Mouse (Mus musculus): ENCODE data around the gene Cir1.

Gene Cir1

DNA sequence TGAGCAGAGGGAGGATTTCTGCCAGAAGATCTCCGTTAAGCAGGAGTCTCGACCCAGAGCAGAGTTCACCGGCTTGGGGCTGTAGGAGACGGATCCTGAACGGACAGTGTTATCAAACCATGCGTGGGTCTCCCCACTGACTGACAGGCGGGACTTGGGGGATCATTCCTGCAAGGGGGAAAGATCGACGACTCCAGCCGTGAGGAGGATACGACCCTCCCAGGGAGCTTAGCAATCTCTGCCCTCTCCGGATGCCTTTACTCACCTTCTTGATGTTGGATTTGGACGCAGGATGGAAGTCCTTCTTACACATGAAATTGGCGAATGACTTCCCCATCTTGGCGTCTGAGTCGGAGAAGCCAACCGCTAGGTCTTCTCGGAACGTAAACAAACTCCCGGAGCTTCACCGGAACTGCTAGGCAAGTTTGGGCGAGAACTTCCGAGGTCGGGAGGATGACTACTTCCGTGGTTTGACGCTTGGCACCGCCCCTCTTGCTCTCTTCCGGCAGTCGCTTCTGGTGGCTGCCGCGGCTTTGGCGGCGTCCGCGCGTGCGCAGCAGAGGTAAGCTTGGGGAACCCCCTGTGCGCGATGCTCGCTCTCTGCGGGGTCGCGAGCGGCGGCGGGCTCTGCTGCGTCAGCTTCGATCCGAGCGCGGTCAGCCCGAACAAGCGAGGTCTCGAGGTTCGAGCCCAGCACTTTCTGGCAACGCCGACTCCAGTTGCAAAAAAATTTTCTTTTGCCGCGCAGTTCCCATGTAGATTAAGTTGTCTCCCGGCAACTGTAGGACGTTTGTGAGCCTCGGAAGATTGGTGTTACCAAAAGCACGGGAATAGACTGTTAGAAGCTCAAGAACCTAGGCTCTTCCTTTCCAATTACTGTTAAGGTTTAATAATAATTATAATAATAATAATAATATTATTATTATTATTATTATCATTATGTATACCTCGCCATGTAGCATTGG is at the start of gene Cir1, which contains the start of gene Scrn3:
Gene Cir1, minus strand, starts transcription at position 550 of the 965 bp plus-strand sequence.
Gene Scrn3, plus strand, starts transcription at position 450 of the 965 bp plus-strand sequence.
- DNase-seq (ENCODE audit: low spot score in 2 of 2): peak; percentile 86 to 90

DNA sequence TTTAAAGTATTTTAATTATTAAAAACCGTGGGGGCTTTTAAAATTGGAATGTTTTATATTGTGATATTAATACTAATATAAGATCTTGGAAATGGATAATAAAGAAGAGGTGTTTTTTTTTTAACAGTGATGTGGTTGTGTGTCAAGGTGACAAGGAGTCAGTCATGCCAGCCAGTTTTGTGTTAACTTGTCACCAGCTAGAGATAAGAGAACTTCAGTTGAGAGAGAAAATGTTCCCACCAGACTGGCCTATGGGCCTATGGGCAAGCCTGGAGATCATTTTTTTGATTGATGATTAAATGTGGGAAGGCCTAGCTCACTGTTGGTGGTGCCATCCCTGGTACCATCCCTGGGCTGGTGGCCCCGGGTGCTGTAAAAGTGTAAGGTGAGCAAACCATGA is 48.0 kb upstream of the Cir1 start:
- no peak for DNase-seq (ENCODE audit: low spot score in 2 of 2)

DNA sequence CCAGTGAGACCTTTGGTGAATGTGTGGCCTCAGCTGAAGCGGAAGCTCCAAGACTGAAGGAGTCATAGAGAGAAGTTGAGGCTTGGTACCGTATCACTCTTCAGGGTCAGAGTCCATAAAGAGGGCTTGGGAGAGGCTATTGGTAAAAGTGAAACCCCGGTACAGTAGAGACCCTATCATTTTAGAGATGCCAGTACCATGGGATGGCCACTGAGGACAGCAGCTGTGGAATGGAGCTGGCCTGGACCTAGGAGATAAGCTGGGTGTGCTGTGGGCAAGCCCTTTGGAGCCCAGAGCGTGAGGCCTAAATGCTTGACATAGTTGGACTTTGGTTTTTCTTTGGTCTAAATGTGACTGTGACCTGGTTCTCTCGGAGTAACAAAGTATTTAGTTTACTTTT is 47.4 kb upstream of the Cir1 start:
- DNase-seq (ENCODE audit: low spot score in 2 of 2): peak; percentile 19 to 42

DNA sequence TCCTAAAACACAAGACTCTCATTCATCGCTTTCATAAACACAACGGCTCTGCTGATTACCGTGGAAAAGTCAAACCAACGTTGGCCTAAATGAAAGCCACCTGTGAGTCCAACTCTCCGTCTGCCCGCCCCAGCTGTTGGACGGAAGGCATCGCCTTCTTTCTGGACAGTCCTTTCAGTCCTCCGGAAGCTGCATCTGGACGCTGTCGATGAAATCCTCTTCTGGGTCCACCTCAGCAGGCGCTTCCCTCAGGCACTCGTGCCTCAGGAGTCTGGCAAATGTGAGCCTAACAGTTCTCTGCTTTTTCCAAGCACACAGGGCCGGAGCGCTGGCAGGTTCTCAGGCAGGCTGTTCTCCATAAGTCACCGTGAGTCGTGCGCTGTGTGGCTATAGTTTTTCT is 44.5 kb upstream of the Cir1 start:
- no peak for DNase-seq (ENCODE audit: low spot score in 2 of 2)

DNA sequence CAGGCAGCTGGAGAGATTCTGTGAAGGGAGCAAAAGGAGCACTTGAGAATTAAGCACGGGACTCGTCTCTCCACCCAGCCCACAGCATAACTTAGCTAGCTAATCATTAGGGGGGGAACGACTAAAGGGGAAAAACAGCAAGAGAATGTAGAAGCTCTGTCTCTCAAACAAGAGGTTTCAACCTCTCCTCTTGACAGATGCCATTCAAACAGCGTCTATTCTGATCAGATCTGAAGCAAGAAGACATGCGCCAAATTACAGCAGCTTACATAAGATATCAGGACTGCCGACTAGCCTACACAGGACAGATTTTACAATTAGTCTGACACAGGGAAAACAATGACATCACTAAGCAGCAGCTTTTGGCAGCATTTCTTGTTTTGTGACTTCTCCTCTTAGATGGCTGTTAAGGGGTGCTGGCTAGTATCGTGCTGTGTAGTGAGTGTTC is 39.5 kb upstream of the Cir1 start:
- no peak for DNase-seq (ENCODE audit: low spot score in 2 of 2)

DNA sequence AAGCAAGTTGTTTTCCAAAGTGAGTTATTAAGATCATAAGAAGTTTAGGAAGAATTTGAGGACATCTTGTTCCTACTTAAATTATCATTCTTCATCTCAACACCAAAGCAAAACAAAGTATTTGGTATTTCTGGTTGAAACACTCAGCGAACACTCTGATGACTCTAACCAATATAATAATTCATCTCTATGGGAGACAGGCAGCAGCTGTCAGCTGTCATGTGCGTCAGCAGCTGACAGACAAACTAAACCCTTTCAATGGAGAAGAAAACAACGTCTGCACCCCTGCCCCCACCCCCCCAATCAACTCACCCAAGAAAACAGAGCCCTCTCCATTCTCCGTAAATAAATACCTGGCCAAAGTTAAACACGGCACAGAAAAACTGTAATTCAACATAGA is 39.0 kb upstream of the Cir1 start:
- DNase-seq (ENCODE audit: low spot score in 2 of 2): no peak

DNA sequence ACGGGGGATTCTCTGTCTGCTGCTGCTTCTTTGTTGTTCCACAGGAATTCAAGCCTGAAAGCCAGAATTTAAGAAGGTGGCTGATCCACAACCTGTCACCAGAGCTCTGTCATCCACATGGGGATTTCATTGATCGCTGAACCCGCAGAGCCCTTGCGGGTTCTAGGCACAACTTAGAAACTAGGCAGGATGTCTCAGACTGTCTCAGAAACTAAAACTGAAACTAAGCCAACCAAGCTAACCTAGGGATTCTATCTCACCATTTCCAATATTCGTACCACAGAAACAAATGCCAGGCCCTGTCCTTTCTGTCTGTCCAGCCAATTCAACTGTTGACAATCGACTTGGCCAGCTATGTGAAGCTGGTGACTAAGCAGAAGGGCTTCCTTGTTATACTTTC is 35.7 kb upstream of the Cir1 start:
- DNase-seq (ENCODE audit: low spot score in 2 of 2): no peak

DNA sequence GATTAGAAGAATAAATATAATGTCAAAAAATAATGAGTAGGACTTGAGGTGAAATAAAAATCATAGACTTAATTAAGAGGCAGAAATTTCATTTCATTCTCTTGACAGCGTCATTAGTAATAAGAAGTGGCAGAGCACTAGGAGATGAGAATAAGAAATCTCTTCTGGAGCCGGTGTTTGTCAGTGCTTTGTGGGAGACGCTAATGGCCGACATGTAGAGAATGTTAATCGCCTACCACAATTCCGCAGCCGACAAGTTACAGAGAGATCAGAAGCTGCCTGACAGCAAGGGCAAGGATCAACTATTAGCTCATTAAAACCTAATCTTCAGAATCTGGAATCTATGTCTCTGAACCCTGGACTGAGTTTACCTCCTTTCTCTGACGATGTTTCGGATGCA is 35.3 kb upstream of the Cir1 start:
- DNase-seq (ENCODE audit: low spot score in 2 of 2): no peak

DNA sequence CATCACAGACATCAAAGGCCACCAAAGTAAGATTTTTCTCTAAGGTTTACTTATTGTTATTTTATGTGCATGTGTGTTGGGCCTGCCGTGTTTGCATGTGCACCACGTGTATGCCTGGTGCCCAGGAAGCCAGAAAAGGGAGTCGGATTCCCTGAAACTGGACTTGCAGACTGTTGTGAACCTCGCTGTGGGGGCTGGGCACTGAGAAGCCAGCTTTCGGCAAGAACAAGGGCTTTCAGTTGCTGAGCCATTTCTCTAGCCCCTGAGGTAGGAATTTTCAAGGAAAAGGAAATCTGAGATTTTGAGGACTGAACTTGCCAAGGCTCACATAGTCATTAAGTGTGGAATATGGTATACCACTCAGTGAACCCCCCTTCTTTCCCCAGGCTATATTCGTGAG is 34.6 kb upstream of the Cir1 start:
- no peak for DNase-seq (ENCODE audit: low spot score in 2 of 2)

DNA sequence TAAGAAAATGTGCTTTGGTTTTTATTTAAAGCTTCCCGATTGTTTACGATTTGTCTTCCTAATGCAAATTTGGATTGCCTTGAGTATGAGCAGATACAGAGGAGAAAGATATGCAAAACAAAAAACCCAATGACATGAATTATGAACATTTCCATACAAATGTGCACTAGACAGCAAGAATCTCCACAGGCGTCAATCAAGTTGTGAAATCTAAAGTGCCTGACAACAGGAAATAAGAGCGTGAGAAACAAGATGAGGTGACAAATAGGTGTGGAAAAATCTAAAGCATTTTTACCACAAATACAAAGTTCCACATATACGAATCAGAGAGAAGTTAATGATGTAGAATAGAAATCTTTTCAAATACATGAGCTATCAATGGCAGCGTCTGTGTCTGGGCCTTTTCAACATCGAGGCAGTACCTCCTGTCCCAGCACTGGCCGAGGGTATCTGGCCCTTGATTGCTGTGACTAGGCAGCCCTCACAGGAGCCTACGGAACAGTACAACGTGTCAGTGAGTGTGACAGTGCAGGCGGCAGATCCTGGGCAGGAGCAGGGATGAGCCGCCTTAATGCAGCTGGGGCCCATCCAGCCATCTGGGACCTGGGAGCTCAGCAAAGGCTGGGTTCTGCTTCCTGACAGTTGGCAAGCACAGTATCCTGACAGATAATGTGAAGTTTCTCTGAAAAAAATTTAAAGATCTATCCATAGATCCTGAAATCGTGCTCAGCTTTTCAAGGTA is 34.0 kb upstream of the Cir1 start:
- no peak for DNase-seq (ENCODE audit: low spot score in 2 of 2)

DNA sequence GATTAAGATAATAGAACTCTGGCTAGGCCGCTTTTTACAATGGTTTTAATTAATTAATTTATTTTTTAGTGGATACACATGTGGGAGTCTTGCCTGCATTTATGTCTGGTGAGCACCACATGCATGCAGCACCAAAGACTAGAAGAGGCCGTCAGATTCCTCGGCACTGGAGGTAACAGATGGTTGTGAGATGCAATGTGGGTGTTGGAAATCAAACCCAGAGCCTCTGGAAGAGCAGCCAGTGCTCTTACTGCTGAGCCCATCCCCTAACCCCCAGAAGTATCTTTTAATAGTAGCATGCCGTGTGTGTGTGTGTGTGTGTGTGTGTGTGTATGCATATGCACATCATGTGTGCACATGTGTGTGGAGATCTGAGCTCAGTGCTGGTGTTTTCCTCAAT is 32.7 kb upstream of the Cir1 start:
- no peak for DNase-seq (ENCODE audit: low spot score in 2 of 2)

DNA sequence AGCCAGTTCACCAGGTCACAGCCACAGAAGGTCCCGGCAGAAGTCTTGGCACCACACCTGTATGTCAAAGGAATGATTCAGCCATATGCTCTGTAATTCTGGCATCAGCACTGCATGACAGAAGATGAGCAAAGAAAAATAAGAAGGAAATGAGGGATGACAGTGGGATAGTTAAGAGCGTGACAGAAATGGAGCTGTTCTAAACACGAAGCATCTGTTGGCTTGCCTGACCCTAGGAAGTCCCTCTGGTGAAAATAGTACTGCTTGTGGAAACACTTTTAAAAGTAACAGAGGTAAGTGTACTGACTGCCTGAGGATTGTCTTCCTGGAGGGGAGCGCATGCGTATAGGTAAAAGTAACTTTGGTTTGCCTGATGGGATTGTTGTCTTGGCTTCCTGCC is 31.2 kb upstream of the Cir1 start:
- DNase-seq (ENCODE audit: low spot score in 2 of 2): no peak

DNA sequence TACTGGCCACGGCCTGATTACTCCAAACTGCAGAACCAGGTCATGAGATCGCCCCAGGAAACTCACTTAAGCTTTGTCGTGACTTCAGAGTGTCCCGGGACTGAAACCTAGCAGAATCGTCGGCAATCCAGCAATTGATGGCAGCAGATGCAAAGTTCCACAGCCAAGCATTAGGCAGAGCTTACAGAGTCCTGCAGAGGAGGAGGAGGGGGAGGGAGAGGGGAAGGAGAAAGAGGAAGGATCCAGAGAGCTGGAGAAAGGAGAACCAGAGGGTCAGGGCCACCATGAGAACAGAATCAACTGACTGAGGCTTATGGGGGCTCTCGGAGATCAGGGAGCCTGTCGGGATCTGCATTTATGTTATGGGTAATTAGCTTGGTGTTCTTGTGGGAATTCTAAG is 25.9 kb upstream of the Cir1 start:
- no peak for DNase-seq (ENCODE audit: low spot score in 2 of 2)

DNA sequence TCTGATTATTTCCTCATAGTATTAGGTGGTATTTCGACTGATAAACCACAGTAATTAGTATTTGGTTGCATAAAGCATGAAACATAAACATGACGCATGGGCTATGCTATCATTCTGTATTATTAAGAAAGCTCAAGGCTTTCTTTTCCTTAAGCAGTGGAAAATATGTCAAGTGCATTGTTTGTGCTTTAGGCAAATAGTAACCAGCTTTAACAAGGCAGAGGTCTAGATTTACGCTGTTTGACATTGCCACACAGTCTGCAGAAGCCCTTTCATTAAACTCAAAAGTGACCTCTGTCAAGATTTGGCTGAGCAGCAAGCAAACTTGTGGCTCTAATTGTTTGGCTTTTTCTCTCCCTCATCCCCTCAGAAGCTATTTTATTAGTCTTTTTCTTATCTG is 23.4 kb upstream of the Cir1 start:
- DNase-seq (ENCODE audit: low spot score in 2 of 2): no peak

DNA sequence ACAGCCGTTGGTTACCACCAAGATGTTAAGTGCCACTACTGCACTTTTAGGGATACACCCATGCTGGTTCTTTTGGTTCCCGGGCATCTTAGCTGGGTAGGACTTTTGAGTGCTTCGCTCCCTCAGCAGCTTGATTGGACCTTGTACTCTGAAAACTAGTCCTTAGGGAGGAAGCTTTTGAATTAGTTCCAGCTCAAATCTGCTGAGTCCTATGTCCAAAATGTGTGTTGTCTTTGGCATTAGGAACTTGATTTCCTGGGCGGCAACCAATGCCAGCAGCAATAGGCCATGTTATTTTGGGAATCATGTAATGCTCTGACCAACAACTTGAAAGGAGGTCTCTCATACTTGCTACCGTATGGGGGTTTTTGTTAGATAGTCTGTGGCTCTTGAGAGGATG is 13.4 kb upstream of the Cir1 start:
- no peak for DNase-seq (ENCODE audit: low spot score in 2 of 2)

DNA sequence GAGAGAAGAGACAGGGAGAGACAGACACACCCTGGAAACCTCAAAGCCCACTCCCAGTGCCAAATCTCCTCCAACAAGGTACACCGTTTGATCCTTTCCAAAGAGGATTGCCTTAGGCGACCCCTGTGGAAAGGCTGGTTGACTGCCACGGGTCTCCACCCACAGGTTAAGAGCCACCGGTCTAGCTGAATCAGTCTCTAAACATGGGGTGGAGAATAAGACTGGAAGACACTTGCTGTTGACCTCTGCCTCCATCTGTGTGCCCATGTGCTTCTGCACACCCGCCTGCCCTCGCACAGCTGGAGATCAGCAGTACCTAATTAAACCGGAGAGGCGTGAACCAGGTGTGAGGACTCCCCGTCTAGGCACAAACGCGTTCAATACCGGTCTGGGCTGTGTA is 10.5 kb upstream of the Cir1 start:
- DNase-seq (ENCODE audit: low spot score in 2 of 2): no peak

DNA sequence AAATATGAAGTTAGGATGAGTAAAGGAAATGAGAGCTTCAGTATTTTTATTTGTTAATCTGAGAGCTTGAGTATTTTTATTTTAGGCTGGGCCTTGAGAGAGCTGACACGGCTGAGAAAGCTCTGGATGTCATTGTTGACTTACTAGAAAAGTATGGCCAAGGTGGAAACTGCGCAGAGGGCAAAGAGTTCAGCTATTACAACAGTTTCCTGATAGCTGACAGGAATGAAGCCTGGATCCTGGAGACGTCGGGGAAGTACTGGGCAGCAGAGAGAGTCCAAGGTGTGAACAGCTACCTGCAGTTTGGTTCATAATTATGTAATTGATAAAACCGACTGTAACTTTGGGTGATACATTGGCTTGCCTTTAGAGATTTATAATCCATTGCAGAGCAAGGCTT is 6.7 kb upstream of the Cir1 start:
- no peak for DNase-seq (ENCODE audit: low spot score in 2 of 2)

DNA sequence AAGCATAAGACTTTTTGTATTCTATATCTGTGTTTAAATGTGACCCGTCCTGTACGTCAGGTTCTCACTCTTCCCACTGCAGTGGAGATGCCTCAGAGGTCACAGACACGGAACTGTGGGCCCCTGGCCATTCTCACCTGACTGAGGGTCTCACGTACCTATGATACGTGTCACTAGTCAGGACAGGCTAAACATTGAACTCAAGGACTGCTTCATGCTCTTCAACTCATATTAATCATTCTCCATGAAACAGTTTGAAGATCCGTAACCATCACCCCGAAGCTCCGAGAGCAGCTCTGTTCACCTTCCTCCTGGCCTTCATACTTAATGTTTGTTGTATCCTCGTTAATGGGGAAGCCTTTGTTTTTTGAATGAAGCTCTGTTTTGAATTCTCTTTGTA is 4.9 kb upstream of the Cir1 start:
- DNase-seq (ENCODE audit: low spot score in 2 of 2): no peak

DNA sequence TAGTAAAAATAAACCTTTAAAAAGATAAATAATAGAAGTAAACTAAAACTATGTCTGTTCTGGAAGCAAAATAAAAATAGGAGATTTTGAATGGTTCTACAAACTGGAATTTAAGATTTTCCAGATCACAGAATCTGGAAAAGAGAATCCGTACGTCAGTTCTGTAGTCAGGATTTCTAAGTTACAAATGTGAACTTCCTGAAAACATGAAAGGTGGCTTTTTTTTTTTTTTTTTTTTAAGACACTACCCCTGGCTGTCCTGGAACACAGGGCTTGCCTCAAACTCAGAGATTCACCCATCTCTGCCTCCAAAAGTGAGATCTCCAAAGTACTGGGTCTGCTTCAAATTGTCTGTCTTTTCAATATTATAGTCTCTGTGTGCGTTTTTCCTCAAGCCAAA is 1.8 kb upstream of the Cir1 start:
- no peak for DNase-seq (ENCODE audit: low spot score in 2 of 2)

DNA sequence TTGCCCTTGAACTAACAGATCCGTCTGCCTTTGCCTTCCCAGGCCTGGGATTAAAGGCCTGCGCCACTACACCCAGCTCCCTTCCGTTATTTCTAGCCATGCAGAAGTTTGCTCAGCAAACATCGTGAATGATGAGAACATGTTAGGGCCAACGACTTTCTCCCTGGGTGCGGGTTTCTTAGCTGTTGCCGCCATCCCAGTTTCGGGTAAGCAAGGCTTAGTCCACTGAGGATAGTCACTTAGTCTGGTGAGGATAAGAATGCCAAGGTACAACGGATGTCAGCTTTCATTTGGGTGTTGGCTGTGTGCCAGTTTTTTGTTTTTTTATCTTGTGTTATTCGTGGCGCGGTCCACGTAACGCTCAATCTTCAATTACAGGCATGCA is 608 bp upstream of the Cir1 start:
- DNase-seq (ENCODE audit: low spot score in 2 of 2): peak in 1 of 2 experiments; percentile 22

DNA sequence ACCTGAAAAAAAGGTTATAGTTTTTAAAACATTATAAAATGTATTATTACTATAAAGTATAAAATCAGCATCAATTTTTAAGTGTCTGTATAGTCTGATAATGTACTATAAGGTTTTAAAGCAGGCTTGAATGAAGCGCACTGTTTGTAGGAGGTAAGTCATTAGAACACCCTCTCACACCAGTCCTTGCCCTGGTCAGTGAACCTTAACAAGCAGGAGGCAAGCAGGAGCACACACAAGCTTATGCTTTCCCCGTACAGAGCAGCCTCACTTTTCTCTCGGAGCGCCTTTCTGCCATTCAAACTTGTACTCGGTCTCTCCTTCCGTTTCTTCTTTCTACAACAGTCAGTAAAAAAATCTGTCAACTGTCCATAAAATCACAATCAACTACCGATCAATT is 6.5 kb downstream of the Cir1 start:
- no peak for DNase-seq (ENCODE audit: low spot score in 2 of 2)

DNA sequence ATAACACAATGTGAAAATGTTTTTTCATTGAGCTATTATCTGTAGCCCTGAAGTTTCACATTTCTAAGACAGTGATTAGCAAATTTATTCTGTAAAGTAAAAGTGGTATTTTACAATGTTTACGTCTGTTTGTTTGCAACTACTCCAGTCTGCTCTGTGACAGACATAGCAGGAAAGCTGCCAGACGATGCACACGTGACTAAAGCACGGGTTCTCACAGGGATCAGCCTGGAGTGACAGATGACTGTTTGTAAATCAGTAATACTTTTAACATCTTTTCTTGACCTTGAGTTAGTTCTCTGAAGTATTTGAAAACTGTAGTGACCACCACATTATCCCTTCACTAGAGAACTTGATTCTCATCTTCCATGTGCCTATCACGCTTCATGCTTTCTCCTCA is 8.0 kb downstream of the Cir1 start:
- no peak for DNase-seq (ENCODE audit: low spot score in 2 of 2)

DNA sequence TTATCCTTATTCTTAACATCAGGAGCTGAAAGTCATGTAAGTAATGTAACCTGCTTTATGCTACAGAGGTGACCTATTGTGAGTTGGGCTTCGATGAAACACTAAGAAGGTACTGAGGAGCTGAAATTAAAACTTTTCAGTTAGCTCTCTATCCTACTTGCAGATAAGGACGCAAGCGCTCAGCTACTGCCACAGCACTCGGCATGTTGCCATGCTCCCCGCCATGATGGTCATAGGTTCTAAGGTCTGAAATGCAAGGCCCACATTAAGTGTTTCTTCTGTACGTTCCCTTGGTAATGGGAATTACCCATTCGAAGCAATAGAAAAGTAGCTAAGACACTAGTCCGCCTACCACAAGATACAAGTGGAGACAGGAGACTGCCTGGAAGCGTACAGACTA is 9.8 kb downstream of the Cir1 start:
- no peak for DNase-seq (ENCODE audit: low spot score in 2 of 2)

Data from spleen, postnatal 14 days (tissue).